Mouse (Mus musculus) hindbrain, embryonic 13.5 days (tissue): ENCODE data around the gene Vps26b. TPM values are rescaled to one million over a fixed set of nuclear protein-coding genes. Genes with fewer than 3 reads are reported as not detected.

ENCODE experiments used
- ATAC-seq: fragments of 200-750 bp; cut with Nextera tagmentation; 2 replicates; pipeline ENCODE4 v1.8.0; 2017; ENCODE audit warnings: moderate TSS enrichment; ENCODE audit not compliant: low FRiP score
- H3K27ac ChIP-seq: fragments of 300-500 bp; sonication (generic); 2 replicates; pipeline ENCODE4 v1.5.1; 2015; ENCODE audit warnings: inconsistent platforms, mild to moderate bottlenecking, moderate library complexity
- H3K27me3 ChIP-seq: fragments of 300-500 bp; sonication (generic); 2 replicates; pipeline ENCODE4 v1.6.1; 2015; ENCODE audit warnings: mild to moderate bottlenecking, inconsistent platforms
- H3K36me3 ChIP-seq: fragments of 300-500 bp; sonication (generic); 2 replicates; pipeline ENCODE4 v1.6.1; 2015; ENCODE audit warnings: mild to moderate bottlenecking, inconsistent platforms
- H3K4me1 ChIP-seq: fragments of 300-500 bp; sonication (generic); replicated peaks from 2 replicates; pipeline ENCODE4 v1.6.1; 2015; ENCODE audit warnings: inconsistent platforms
- H3K4me2 ChIP-seq: fragments of 300-500 bp; sonication (generic); 2 replicates; pipeline ENCODE4 v1.6.1; 2015; ENCODE audit warnings: inconsistent platforms, mild to moderate bottlenecking, moderate library complexity
- H3K4me3 ChIP-seq: fragments of 300-500 bp; sonication (generic); 2 replicates; pipeline ENCODE4 v1.5.1; 2015; ENCODE audit warnings: mild to moderate bottlenecking, inconsistent platforms
- H3K9ac ChIP-seq: fragments of 300-500 bp; sonication (generic); 2 replicates; pipeline ENCODE4 v1.6.1; 2015; ENCODE audit warnings: mild to moderate bottlenecking, inconsistent platforms
- H3K9me3 ChIP-seq: fragments of 300-500 bp; sonication (generic); 2 replicates; pipeline ENCODE4 v1.6.1; 2016; ENCODE audit warnings: inconsistent platforms
- WGBS: fragments of 180-500 bp; shearing (Covaris S2); methylation state at CpG from one replicate; pipeline ENCODE4 v1.1.7; 2015; 5-methylcytosine and 5-hydroxymethylcytosine counted together
- polyA plus RNA-seq: library from polyadenylated mRNA; unstranded; fragments of >200 nt; fragmentation: Nextera tagmentation; extraction: Ambion mirVana; gene quantifications from 2 replicates; pipeline ENCODE4 v1.2.1, GENCODE M21; 2015

Vps26b gene
- polyA plus RNA-seq, 1 experiment from 2014 or later = 70.8 TPM

DNA sequence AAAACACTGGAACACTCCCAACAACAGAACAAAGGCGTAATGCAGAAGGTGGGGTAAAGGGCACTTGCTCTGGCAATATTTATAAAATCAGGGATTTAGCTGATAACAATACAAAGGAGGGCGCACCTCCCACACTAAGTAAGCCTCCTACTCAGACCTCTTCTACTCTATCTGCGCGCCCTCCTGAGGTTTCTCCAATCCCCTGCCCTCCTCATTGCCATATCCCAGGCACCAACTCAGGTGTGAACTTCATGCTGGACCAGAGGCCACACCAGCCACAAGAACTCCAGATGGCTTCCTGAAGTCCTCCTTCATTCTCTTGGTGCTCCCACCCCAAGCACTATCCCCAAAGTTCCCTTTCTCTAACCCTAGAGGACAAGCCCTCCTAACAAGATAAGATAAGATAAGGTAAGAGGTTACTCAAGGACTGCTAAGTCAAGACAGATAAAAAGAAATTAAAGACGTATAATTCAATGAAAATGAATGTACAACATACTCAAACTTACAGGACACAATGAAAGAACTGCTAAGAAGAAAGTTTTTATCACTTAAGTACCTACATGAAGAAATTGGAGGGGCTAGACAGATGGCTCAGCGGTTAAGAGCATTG lies 44.1 kb downstream of the Vps26b start:
- ATAC-seq = no peak
- H3K36me3 ChIP-seq = peaks cover 69% of the 10 kb centered on the region

DNA sequence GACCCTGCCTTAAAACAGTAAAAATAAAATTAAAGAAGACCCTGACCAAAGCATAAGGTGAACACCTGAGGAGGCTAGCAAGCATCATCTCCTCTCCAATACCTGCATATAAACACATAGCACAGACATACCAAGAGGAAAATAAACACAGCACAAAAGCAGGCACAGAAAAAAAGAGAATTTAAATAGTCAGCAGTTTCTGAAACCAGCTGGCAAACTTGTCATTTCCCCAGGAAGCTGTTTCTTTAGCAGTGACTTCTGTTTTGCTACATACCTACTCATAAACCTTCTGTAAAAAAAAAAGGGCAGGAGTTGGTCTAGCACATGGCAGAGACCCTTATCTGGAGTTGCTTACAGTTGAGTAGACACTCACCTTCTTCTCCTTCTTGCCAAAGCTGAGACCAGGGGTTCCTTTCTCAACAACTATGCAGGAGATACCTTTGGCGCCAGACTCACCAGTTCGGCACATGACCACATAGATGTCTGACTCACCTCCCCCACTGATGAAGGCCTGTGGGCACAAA lies 44.7 kb downstream of the Vps26b start:
- ATAC-seq = no peak
- Histone ChIP-seq H3K4me1 (no peaks in the 10 kb centered on the region), H3K9me3 (no peaks in the 10 kb centered on the region), H3K9ac (no peak overlapping the region), H3K36me3 (peaks cover 67% of the 10 kb centered on the region), H3K27me3 (no peaks in the 10 kb centered on the region), H3K4me2 (no peak overlapping the region), H3K27ac (no peak overlapping the region), H3K4me3 (no peak overlapping the region)
- WGBS = 96% methylated on average over 2 of the region's 2 CpGs

More for the DNA sequence above, 44.1 kb downstream of the Vps26b start:
- Histone ChIP-seq H3K4me1 (no peaks in the 10 kb centered on the region), H3K4me2 (no peak overlapping the region), H3K9ac (no peak overlapping the region), H3K27me3 (no peaks in the 10 kb centered on the region), H3K27ac (no peak overlapping the region), H3K4me3 (no peak overlapping the region), H3K9me3 (no peaks in the 10 kb centered on the region)
- 96% methylated on average over 6 of the region's 6 CpGs for WGBS

DNA sequence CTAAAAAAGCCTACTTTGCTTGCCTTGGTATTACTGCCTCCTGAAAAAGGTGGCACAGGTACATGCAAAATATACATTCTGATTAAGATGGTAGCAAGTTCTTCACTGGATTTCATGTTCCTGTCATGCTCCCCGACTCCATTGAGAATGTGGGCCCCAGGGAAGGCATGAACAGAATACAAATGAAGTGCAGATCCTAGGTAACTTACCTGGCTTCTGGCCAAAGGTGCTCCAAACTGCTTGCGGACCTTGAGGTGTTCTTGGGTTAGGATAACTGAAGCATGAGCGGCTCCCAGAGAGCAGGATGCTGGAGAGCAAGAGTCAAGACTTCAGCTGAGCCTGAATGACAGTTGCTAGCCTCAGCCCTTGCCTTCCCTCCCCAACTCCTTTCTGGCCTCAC lies 51.1 kb downstream of the Vps26b start:
- ATAC-seq = no peak
- peaks cover 62% of the 10 kb centered on the region for H3K36me3 ChIP-seq
- H3K9me3 ChIP-seq = no peaks in the 10 kb centered on the region
- H3K27ac ChIP-seq = no peak overlapping the region
- no peak overlapping the region for H3K4me3 ChIP-seq
- no peaks in the 10 kb centered on the region for H3K4me1 ChIP-seq
- no peak overlapping the region for H3K9ac ChIP-seq
- WGBS = 89% methylated on average over 3 of the region's 3 CpGs
- H3K27me3 ChIP-seq = no peaks in the 10 kb centered on the region
- H3K4me2 ChIP-seq = no peak overlapping the region

- ATAC-seq = no peak
- no peaks in the 10 kb centered on the region for H3K9me3 ChIP-seq
- H3K4me3 ChIP-seq = no peak overlapping the region
- no peak overlapping the region for H3K9ac ChIP-seq
- H3K4me1 ChIP-seq = no peaks in the 10 kb centered on the region
- H3K4me2 ChIP-seq = no peak overlapping the region
- H3K27ac ChIP-seq = no peak overlapping the region
- H3K27me3 ChIP-seq = no peaks in the 10 kb centered on the region
- H3K36me3 ChIP-seq = peaks cover 64% of the 10 kb centered on the region
- WGBS = 94% methylated on average over 9 of the region's 9 CpGs
These were observed 52.1 kb downstream of the Vps26b start for GRCm38 (mm10) chr9:26977754-26978153.

Other genes with a start within 250 kb of the Vps26b start
- 2.2 and 2.4 TPM in 2 replicates for gene Glb1l2, start 223.6 kb downstream of the Vps26b start, polyA plus RNA-seq
- gene Glb1l3, start 169.2 kb downstream of the Vps26b start, polyA plus RNA-seq = not detected in 2 replicates
- gene Gm1110, start 107.0 kb downstream of the Vps26b start, polyA plus RNA-seq = 0.41 and 0.43 TPM in 2 replicates
- 33.0 and 36.7 TPM in 2 replicates for gene Acad8, start 30.5 kb downstream of the Vps26b start, polyA plus RNA-seq
- gene Thyn1, start 30.4 kb downstream of the Vps26b start, polyA plus RNA-seq = 134 and 142 TPM in 2 replicates
- gene Ncapd3, start 110 bp upstream of the Vps26b start, polyA plus RNA-seq = 14.3 and 16.2 TPM in 2 replicates
- gene Jam3, start 125.4 kb upstream of the Vps26b start, polyA plus RNA-seq = 72.6 and 80.1 TPM in 2 replicates